Mouse (Mus musculus) small intestine, adult 2 months (tissue): ENCODE data around the gene Pla2g7.

Experiments
- CTCF ChIP-seq: fragments of 200-500 bp; IDR thresholded peaks from 2 replicates; pipeline ENCODE4 v1.5.1; 2012; ENCODE audit warnings: low read depth, mild to moderate bottlenecking, control low read depth, inconsistent platforms, low read length, moderate library complexity, mixed read lengths; ENCODE audit not compliant: insufficient replicate concordance, insufficient read length; ENCODE audit errors: extremely low read depth
- POLR2A ChIP-seq: fragments of 200-500 bp; IDR thresholded peaks from 2 replicates; pipeline ENCODE4 v1.6.1; 2012; ENCODE audit warnings: low read depth, mild to moderate bottlenecking, control low read depth, inconsistent platforms, low read length, moderate library complexity

- TF ChIP-seq POLR2A (no peak), CTCF (no peak)
Observed at GRCm38 (mm10) chr17:43563192-43563987, 4.5 kb upstream of the Pla2g7 start.
